Mouse (Mus musculus) embryonic facial prominence, embryonic 11.5 days (tissue): ENCODE measurements around the gene Dcxr. TPM values are rescaled to one million over a fixed set of nuclear protein-coding genes. Genes with fewer than 3 reads are reported as not detected.
A peak's percentile ranks its signal among the peaks of the same experiment; 100 is the strongest.

Source experiments
- ATAC-seq: fragments of 200-750 bp; cut with Nextera tagmentation; replicated peaks from 2 replicates; pipeline ENCODE4 v1.8.0; 2017; ENCODE audit warnings: low read depth; ENCODE audit not compliant: insufficient number of reproducible peaks, low FRiP score, low TSS enrichment
- DNase-seq: peaks from one replicate; pipeline ENCODE4 v3.0.0-alpha.2; 2015; ENCODE audit warnings: low spot score
- H3K27ac ChIP-seq: fragments of 300-500 bp; sonication (generic); replicated peaks from 2 replicates; pipeline ENCODE4 v1.5.1; 2014; ENCODE audit warnings: mild to moderate bottlenecking, low read depth, low read length, control low read depth
- H3K27me3 ChIP-seq: fragments of 300-500 bp; sonication (generic); 2 replicates; pipeline ENCODE4 v1.6.1; 2014; ENCODE audit warnings: mild to moderate bottlenecking, low read length, moderate library complexity, mixed read lengths; ENCODE audit not compliant: control insufficient read depth, insufficient read depth
- H3K36me3 ChIP-seq: fragments of 300-500 bp; sonication (generic); replicated peaks from 2 replicates; pipeline ENCODE4 v1.6.1; 2014; ENCODE audit warnings: low read depth, mild to moderate bottlenecking, low read length, moderate library complexity, mixed read lengths; ENCODE audit not compliant: control insufficient read depth, insufficient read depth
- H3K4me1 ChIP-seq: fragments of 300-500 bp; sonication (generic); 2 replicates; pipeline ENCODE4 v1.6.1; 2014; ENCODE audit warnings: low read length, mixed read lengths; ENCODE audit not compliant: control insufficient read depth, insufficient read depth
- H3K4me2 ChIP-seq: fragments of 300-500 bp; sonication (generic); 2 replicates; pipeline ENCODE4 v1.6.1; 2014; ENCODE audit warnings: low read depth, mild to moderate bottlenecking, control low read depth, low read length, moderate library complexity
- H3K4me3 ChIP-seq: fragments of 300-500 bp; sonication (generic); 2 replicates; pipeline ENCODE4 v1.5.1; 2014; ENCODE audit warnings: low read depth, low read length, control low read depth
- H3K9ac ChIP-seq: fragments of 300-500 bp; sonication (generic); replicated peaks from 2 replicates; pipeline ENCODE4 v1.6.1; 2014; ENCODE audit warnings: mild to moderate bottlenecking, control low read depth, low read length
- H3K9me3 ChIP-seq: fragments of 300-500 bp; sonication (generic); replicated peaks from 2 replicates; pipeline ENCODE4 v1.6.1; 2016; ENCODE audit warnings: mild to moderate bottlenecking, low read length, inconsistent platforms, mixed read lengths; ENCODE audit not compliant: control insufficient read depth
- WGBS: fragments of 180-500 bp; shearing (Covaris S2); extraction: QIAGEN DNeasy Blood & Tissue Kit; methylation state at CpG from one replicate; pipeline ENCODE4 v1.1.7; 2014; 5-methylcytosine and 5-hydroxymethylcytosine counted together
- polyA plus RNA-seq: library from polyadenylated mRNA; unstranded; fragments of >200 nt; fragmentation: Nextera tagmentation; extraction: Ambion mirVana; gene quantifications from 2 replicates; pipeline ENCODE4 v1.2.1, GENCODE M21; 2014

The Dcxr gene
- polyA plus RNA-seq, 1 experiment from 2014 or later, result 11.7 TPM

DNA sequence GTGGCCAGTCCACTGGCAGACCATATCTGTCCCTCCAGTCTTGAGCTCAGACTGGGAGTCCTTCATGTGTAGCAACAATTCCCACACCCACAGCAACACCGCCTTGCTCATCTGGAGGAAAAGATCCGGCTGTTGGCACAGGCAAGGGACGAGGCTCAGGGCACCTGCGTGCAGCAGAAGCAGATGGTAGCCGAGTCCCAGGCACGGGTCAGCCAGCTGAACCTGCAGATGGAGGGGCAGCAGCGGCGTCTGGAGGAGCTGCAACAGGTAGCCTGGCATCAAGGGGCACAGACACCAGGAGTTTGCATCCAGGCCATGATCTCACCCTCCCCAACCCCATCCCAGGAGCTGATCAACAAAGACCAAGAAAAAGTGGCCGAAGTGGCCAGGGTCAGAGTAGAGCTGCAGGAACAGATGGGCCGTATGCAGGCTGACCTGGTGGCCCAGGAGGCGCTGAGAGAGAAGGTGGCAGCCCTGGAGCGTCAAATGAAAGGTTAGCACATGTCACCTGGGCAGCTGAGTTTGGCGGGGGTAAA lies 7.2 kb downstream of the Dcxr start:
- ATAC-seq, result no peak
- WGBS, result 89% methylated on average over 13 of the region's 13 CpGs
- Histone ChIP-seq H3K9ac (no peak overlapping the region), H3K36me3 (no peaks in the 10 kb centered on the region; the same call in none of the 2 replicates), H3K4me3 (no peak overlapping the region), H3K9me3 (no peaks in the 10 kb centered on the region), H3K27ac (no peak overlapping the region), H3K4me2 (no peak overlapping the region), H3K27me3 (peaks cover 7% of the 10 kb centered on the region; the same call in 1 of the 2 replicates), H3K4me1 (peaks cover 3% of the 10 kb centered on the region)
- DNase-seq, result no peak

DNA sequence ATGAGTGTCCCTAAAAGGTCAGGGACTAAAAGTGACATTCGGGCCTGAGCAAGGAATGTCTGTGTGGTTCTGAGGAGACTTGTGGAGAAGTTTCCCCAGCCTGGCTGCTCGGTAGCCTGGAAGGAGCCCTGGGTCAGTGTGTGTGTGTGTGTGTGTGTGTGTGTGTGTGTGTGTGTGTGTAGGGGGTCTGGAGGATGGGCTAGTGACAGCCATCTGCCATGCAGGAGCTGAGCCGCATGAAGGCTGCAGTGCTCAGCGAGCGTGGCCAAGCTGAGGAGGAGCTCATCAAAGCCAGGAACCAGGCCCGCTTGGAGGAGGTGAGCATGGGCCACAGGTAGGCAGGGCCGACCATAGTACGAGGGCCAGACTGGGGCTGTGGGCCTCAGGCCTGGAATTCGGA lies 7.8 kb downstream of the Dcxr start:
- Histone ChIP-seq H3K4me1 (peaks cover 8% of the 10 kb centered on the region), H3K36me3 (no peaks in the 10 kb centered on the region; the same call in none of the 2 replicates), H3K27ac (no peak overlapping the region), H3K27me3 (peaks cover 7% of the 10 kb centered on the region; the same call in 1 of the 2 replicates), H3K9me3 (no peaks in the 10 kb centered on the region), H3K4me2 (no peak overlapping the region), H3K9ac (no peak overlapping the region), H3K4me3 (no peak overlapping the region)
- DNase-seq (no peak), ATAC-seq (no peak)
- 90% methylated on average over 9 of the region's 9 CpGs for WGBS

DNA sequence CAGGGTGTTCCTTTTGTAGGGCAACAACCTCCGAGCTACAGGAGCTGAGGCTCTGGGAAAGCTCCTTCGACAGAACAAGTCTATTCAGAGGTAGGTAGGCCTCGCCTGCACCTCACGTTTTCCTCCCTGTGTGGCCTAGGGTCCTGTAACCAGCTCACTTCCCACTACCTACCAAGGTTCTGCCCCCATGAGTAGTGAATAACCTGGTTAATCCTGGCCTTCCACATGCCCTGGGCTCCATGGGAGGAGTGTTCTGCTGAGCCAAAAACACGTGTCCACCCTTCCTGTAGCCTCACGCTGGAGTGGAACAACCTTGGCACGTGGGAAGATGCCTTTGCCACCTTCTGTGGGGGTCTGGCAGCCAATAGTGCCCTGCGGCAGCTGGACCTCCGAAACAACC lies 11.9 kb downstream of the Dcxr start:
- H3K9ac ChIP-seq, result no peak overlapping the region; the same call in 1 of the 2 replicates
- no peak overlapping the region for H3K27ac ChIP-seq
- 93% methylated on average over 9 of the region's 9 CpGs for WGBS
- H3K36me3 ChIP-seq, result no peaks in the 10 kb centered on the region; the same call in none of the 2 replicates
- H3K4me2 ChIP-seq, result peak overlapping the region; percentile 10; the same call in 1 of the 2 replicates
- H3K4me3 ChIP-seq, result no peak overlapping the region
- H3K4me1 ChIP-seq, result peaks cover 5% of the 10 kb centered on the region; the same call in 1 of the 2 replicates
- ATAC-seq, result no peak
- H3K9me3 ChIP-seq, result no peaks in the 10 kb centered on the region
- H3K27me3 ChIP-seq, result no peaks in the 10 kb centered on the region
- DNase-seq, result no peak

DNA sequence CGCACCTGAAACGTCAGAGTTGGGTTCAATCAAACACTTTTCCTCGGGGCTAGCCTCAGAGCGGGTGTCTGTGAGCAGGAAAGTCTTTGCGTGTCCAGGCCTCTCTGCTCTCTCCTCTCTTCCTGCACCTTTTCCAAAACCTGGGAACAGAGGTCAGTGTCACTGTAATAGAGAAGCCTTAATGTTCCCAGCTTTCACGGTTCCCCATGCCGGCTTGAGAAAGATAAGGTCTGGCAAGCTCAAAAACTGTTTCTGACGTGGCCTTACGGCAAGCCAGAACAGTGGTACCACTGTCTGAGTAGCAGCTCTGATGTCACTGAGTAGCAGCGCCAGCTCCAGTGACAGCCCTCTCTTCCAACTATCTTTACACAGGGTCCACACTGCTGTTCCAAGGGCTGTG lies 12.5 kb downstream of the Dcxr start:
- 50% methylated on average over 10 of the region's 10 CpGs for WGBS
- Histone ChIP-seq H3K4me2 (peak overlapping the region; percentile 91), H3K36me3 (no peaks in the 10 kb centered on the region; the same call in none of the 2 replicates)

DNA sequence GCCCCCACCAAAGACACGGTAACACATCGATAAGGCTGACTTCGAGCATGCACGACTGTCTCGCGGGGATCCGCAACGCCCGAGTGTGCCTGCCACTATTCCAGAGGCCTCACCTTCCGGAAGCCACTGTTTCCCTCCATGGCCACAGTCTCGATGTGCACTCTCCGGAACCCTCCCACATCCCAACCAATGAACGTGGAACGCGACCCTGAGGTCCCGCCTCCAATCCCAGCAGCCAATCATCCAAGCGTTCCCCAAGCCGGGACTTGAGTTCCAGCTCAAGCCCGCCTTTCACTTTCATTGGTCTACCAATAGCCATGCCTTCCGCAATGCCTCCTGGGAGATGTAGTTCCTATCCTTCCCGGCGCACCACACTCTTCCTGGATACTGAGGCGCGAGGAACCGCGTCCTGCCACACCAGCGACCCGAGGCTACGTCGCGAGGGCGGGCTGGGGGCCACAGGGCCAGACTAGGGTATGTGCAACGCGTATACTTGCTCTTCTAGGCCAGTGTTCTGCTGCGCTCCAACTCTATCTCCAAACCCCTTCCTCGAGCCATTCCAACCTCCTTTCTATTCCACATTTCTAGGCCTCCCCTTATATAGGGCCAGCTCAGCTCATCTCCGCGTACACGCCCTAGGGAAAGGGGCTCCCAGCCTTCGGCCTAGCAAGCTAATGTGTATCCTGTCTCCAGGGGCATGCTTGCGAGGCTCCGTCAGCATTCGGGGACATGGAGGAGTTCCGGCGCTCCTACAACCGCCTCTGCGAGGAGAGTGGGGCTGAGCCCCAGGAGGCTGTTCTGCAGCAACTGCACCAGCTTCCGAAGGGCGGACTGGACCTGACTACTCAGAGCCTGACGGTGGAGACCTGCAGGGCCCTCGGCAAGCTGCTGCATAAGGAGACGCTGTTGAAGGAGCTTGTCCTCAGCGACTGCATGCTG lies 13.2 kb downstream of the Dcxr start, which contains the start of the genes Cenpx and Lrrc45:
Gene Cenpx, minus strand, starts transcription at position 159 of the 939 bp plus-strand sequence.
Gene Lrrc45, plus strand, starts transcription at position 346 of the 939 bp plus-strand sequence.
- DNase-seq (peak; percentile 100), ATAC-seq (peak; percentile 93)
- Histone ChIP-seq H3K9ac (peak within 1 kb of the TSS; percentile 68), H3K27ac (no peak within 1 kb of the TSS), H3K4me2 (peak within 1 kb of the TSS; percentile 97), H3K9me3 (no peaks in the 10 kb centered on the region), H3K27me3 (no peaks in the 10 kb centered on the region), H3K4me3 (peak within 1 kb of the TSS; percentile 53), H3K4me1 (peaks cover 5% of the 10 kb centered on the region; the same call in 1 of the 2 replicates), H3K36me3 (no peaks in the 10 kb centered on the region; the same call in none of the 2 replicates)
- WGBS, result 3% methylated on average over 53 of the region's 53 CpGs

More for the DNA sequence above, 12.5 kb downstream of the Dcxr start:
- Histone ChIP-seq H3K27ac (no peak overlapping the region), H3K9me3 (no peaks in the 10 kb centered on the region), H3K4me1 (peaks cover 5% of the 10 kb centered on the region; the same call in 1 of the 2 replicates), H3K4me3 (peak overlapping the region; percentile 53), H3K27me3 (no peaks in the 10 kb centered on the region), H3K9ac (peak overlapping the region; percentile 68)
- no peak for DNase-seq
- no peak for ATAC-seq

DNA sequence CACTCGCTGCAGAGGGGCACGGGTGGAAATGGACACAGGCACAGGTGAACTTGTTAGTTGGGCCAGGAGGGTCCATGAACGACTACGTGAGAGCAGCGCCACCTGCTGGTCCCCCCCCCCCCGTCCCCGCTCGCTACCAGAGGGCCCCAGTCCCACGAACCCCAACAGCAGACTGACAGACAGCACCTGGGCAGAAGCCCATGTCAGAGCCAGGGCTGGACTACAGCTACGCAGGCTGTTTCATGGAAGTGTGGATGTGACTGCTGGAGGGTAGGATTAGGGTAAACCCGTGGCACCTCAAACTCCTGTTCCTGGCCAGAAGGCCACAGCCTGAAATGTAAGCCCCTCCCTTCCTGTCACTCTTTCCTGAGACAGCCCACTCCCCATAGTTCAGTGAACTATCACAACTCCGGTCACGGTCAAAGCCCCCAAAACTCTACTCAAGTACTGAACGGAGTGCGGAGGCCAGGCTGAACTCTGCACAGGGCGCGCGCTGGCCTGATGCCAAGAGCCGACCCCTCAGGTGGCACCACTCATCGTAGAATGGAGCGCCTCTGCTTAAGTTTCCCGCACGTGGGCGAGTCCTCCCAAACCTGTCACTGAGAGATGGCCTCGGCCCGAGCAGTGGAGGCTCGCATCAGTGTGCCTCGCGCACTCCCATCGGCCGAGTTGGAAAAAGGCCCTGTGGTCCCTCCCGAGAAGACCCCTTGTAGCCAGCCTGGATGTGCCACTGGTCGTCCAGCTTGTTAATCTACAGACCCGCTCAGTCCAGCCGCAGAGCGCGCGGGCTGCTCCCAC lies 14.1 kb downstream of the Dcxr start:
- peak overlapping the region; percentile 53 for H3K4me3 ChIP-seq
- H3K27me3 ChIP-seq, result no peaks in the 10 kb centered on the region
- DNase-seq, result peak; percentile 78
- H3K4me2 ChIP-seq, result peak overlapping the region; percentile 97
- under 1% methylated on average over 37 of the region's 38 CpGs for WGBS
- no peak overlapping the region for H3K27ac ChIP-seq
- H3K9me3 ChIP-seq, result no peaks in the 10 kb centered on the region
- peaks cover 5% of the 10 kb centered on the region; the same call in 1 of the 2 replicates for H3K4me1 ChIP-seq
- H3K36me3 ChIP-seq, result no peaks in the 10 kb centered on the region; the same call in none of the 2 replicates
- peak; percentile 69 for ATAC-seq
- H3K9ac ChIP-seq, result peak overlapping the region; percentile 56

DNA sequence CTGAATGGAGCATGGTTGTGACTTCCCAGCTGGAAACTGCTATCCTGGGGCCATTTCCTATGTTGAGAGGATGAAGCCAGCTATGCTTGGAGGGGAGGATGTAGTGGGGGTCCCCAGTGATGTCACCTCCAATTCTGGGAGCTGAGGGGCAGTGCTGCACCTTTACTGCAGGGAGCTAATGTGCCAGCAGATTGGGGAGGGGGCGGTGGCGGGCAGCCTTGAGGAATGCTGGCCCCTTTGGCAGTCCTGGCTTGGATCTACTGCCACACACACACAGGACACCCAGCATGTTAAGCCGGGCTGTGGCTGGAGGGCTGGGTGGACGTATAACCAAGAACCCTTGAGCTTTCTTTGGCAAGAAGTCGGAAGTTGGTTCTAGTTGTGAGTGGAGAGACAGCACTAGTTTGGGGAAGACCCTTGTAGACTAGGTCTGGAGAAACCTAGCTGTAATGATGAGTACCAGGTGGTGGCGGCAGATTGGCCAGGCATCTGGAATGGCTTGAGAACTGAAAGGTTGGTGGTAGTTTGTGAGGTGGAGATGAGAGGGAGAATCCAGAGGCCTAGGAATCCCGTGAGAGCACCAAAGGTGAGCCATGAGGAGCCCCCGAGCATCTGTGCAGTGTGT lies 15.0 kb downstream of the Dcxr start:
- Histone ChIP-seq H3K4me3 (0 out of 2 replicates have a peak overlapping the region, but pooled peaks have one; percentile 11), H3K4me1 (peaks cover 9% of the 10 kb centered on the region), H3K27ac (no peak overlapping the region), H3K4me2 (no peak overlapping the region; the same call in 1 of the 2 replicates), H3K9me3 (no peaks in the 10 kb centered on the region), H3K9ac (no peak overlapping the region), H3K27me3 (no peaks in the 10 kb centered on the region), H3K36me3 (no peaks in the 10 kb centered on the region; the same call in none of the 2 replicates)
- no peak for ATAC-seq
- DNase-seq, result no peak
- 57% methylated on average over 8 of the region's 8 CpGs for WGBS
